Mouse (Mus musculus): ENCODE results near the gene Ear2. TPM values are rescaled to one million over a fixed set of nuclear protein-coding genes. Genes with fewer than 3 reads are reported as not detected.
"Not testable (repeated sequence)": the region's sequence is repeated elsewhere in the genome, so short reads cannot be mapped to it uniquely, and the experiment has no call there.

The Ear2 gene
- not detected in 2 replicates for polyA plus RNA-seq (2016; fragmentation: Nextera tagmentation; extraction: Ambion mirVana)

GRCm38 (mm10) chr14:44102354-44102753, at the start of gene Ear2:
Gene Ear2, plus strand, starts transcription at chr14:44102654.
- H3K27ac ChIP-seq (replicated peaks); H3K36me3 ChIP-seq; ATAC-seq (ENCODE audit: low FRiP score, low read depth); H3K9me3 ChIP-seq; H3K4me2 ChIP-seq (replicated peaks); H3K4me1 ChIP-seq; H3K4me3 ChIP-seq; H3K9ac ChIP-seq (replicated peaks); H3K27me3 ChIP-seq: not testable (repeated sequence)
- WGBS = 78% methylated on average over 2 of the region's 2 CpGs

GRCm38 (mm10) chr14:44067879-44068278, 34.6 kb upstream of the Ear2 start:
- not testable (repeated sequence) for H3K4me2 ChIP-seq (replicated peaks); H3K27me3 ChIP-seq; H3K4me3 ChIP-seq; H3K9me3 ChIP-seq; ATAC-seq (ENCODE audit: low FRiP score, low read depth); H3K27ac ChIP-seq (replicated peaks); H3K36me3 ChIP-seq; H3K4me1 ChIP-seq; H3K9ac ChIP-seq (replicated peaks)
- WGBS = 79% methylated on average over 1 of the region's 1 CpGs

- not testable (repeated sequence) for H3K4me1 ChIP-seq; H3K27me3 ChIP-seq; H3K27ac ChIP-seq (replicated peaks); H3K36me3 ChIP-seq; H3K9me3 ChIP-seq; H3K9ac ChIP-seq (replicated peaks); H3K4me3 ChIP-seq; H3K4me2 ChIP-seq (replicated peaks); ATAC-seq (ENCODE audit: low FRiP score, low read depth)
- 85% methylated on average over 2 of the region's 3 CpGs for WGBS
These were observed 31.9 kb upstream of the Ear2 start for GRCm38 (mm10) chr14:44070595-44070994.

GRCm38 (mm10) chr14:44077785-44078341, 24.6 kb upstream of the Ear2 start:
- H3K36me3 ChIP-seq; H3K9me3 ChIP-seq; ATAC-seq (ENCODE audit: low FRiP score, low read depth); H3K4me3 ChIP-seq; H3K4me2 ChIP-seq (replicated peaks); H3K27ac ChIP-seq (replicated peaks); H3K9ac ChIP-seq (replicated peaks); H3K4me1 ChIP-seq; H3K27me3 ChIP-seq: not testable (repeated sequence)
- WGBS = 82% methylated on average over 5 of the region's 5 CpGs

- not testable (repeated sequence) for H3K4me1 ChIP-seq; H3K4me2 ChIP-seq (replicated peaks); H3K9ac ChIP-seq (replicated peaks); H3K27me3 ChIP-seq; H3K27ac ChIP-seq (replicated peaks); H3K36me3 ChIP-seq; H3K9me3 ChIP-seq; H3K4me3 ChIP-seq; ATAC-seq (ENCODE audit: low FRiP score, low read depth)
- WGBS = 81% methylated on average over 1 of the region's 1 CpGs
These were observed 15.9 kb upstream of the Ear2 start for GRCm38 (mm10) chr14:44086588-44086987.

GRCm38 (mm10) chr14:44087535-44087934, 14.9 kb upstream of the Ear2 start:
- WGBS = 79% methylated on average over 2 of the region's 2 CpGs
- H3K4me3 ChIP-seq; ATAC-seq (ENCODE audit: low FRiP score, low read depth); H3K4me2 ChIP-seq (replicated peaks); H3K9ac ChIP-seq (replicated peaks); H3K9me3 ChIP-seq; H3K36me3 ChIP-seq; H3K27ac ChIP-seq (replicated peaks); H3K4me1 ChIP-seq; H3K27me3 ChIP-seq: not testable (repeated sequence)

- H3K27ac ChIP-seq (replicated peaks); H3K9me3 ChIP-seq; ATAC-seq (ENCODE audit: low FRiP score, low read depth); H3K36me3 ChIP-seq; H3K27me3 ChIP-seq; H3K4me3 ChIP-seq; H3K9ac ChIP-seq (replicated peaks); H3K4me2 ChIP-seq (replicated peaks); H3K4me1 ChIP-seq: not testable (repeated sequence)
- 61% methylated on average over 1 of the region's 1 CpGs for WGBS
These were observed 10.9 kb upstream of the Ear2 start for GRCm38 (mm10) chr14:44091524-44091923.

GRCm38 (mm10) chr14:44094445-44094844, 8.0 kb upstream of the Ear2 start:
- not testable (repeated sequence) for ATAC-seq (ENCODE audit: low FRiP score, low read depth); H3K4me3 ChIP-seq; H3K4me2 ChIP-seq (replicated peaks); H3K4me1 ChIP-seq; H3K27me3 ChIP-seq; H3K36me3 ChIP-seq; H3K9ac ChIP-seq (replicated peaks); H3K27ac ChIP-seq (replicated peaks); H3K9me3 ChIP-seq
- 77% methylated on average over 5 of the region's 5 CpGs for WGBS

- H3K4me3 ChIP-seq; H3K27ac ChIP-seq (replicated peaks); ATAC-seq (ENCODE audit: low FRiP score, low read depth); H3K9me3 ChIP-seq; H3K4me2 ChIP-seq (replicated peaks); H3K9ac ChIP-seq (replicated peaks); H3K27me3 ChIP-seq; H3K36me3 ChIP-seq; H3K4me1 ChIP-seq: not testable (repeated sequence)
- no CpG with 5 or more reads among the region's 1 CpGs for WGBS
These were observed 2.4 kb upstream of the Ear2 start for GRCm38 (mm10) chr14:44100030-44100429.

GRCm38 (mm10) chr14:44110981-44111380, 8.5 kb downstream of the Ear2 start:
- Histone ChIP-seq H3K27me3 (no peaks in the 10 kb centered on the region), H3K27ac (replicated peaks) (no peak overlapping the region), H3K36me3 (no peaks in the 10 kb centered on the region), H3K9me3 (no peaks in the 10 kb centered on the region), H3K4me1 (no peaks in the 10 kb centered on the region), H3K4me2 (replicated peaks) (no peak overlapping the region), H3K4me3 (no peak overlapping the region), H3K9ac (replicated peaks) (no peak overlapping the region)
- no peak for ATAC-seq (ENCODE audit: low FRiP score, low read depth)

GRCm38 (mm10) chr14:44123551-44123950, 21.1 kb downstream of the Ear2 start, which contains the start of gene Gm3327:
Gene Gm3327, plus strand, starts transcription at chr14:44123851.
- H3K27me3 ChIP-seq; ATAC-seq (ENCODE audit: low FRiP score, low read depth); H3K27ac ChIP-seq (replicated peaks); H3K4me3 ChIP-seq; H3K4me1 ChIP-seq; H3K9ac ChIP-seq (replicated peaks); H3K36me3 ChIP-seq; H3K9me3 ChIP-seq; H3K4me2 ChIP-seq (replicated peaks): not testable (repeated sequence)
- WGBS = 88% methylated on average over 3 of the region's 4 CpGs

Measured in midbrain, embryonic 12.5 days (tissue).